Mouse (Mus musculus) heart, postnatal 25 days (tissue): ENCODE measurements around the gene Elovl3. TPM values are rescaled to one million over a fixed set of nuclear protein-coding genes. Genes with fewer than 3 reads are reported as not detected.

Experiments
- total RNA-seq, 2 experiments: library from RNA; stranded (reverse); gene quantifications; 2 replicates each; pipeline ENCODE4 v1.2.3; 2021

The Elovl3 gene
- total RNA-seq, 2 experiments from 2014 or later: 0.22 TPM; not detected in 1

Other genes starting within 250 kb of the Elovl3 start
- gene Armh3, start 133.4 kb upstream of the Elovl3 start, total RNA-seq: 10 to 100 TPM; 14.8 to 16.0 TPM
- 1 to 10 TPM; 6.2 to 7.0 TPM for gene Hps6, start 128.4 kb upstream of the Elovl3 start, total RNA-seq
- gene Pprc1, start 87.0 kb upstream of the Elovl3 start, total RNA-seq: 10 to 100 TPM; 14.0 to 14.9 TPM
- gene Ldb1, start 86.7 kb upstream of the Elovl3 start, total RNA-seq: 10 to 100 TPM; 40.3 to 44.7 TPM
- gene Nolc1, start 56.0 kb upstream of the Elovl3 start, total RNA-seq: 10 to 100 TPM; 14.9 to 16.6 TPM
- under 1 TPM; 0.42 to 0.61 TPM for gene Pitx3, start 16.4 kb downstream of the Elovl3 start, total RNA-seq
- gene Gbf1, start 20.6 kb downstream of the Elovl3 start, total RNA-seq: 10 to 100 TPM; 44.1 to 49.0 TPM
- 10 to 100 TPM; 17.2 to 18.8 TPM for gene Nfkb2, start 172.4 kb downstream of the Elovl3 start, total RNA-seq
- 1 to 10 TPM; 1.2 to 1.3 TPM for gene Psd, start 195.3 kb downstream of the Elovl3 start, total RNA-seq
- 1 to 10 TPM; 5.2 to 6.0 TPM for gene Fbxl15, start 196.3 kb downstream of the Elovl3 start, total RNA-seq
- gene Cuedc2, start 206.8 kb downstream of the Elovl3 start, total RNA-seq: 10 to 100 TPM; 80.9 to 87.7 TPM
- 1 to 10 TPM; 1.9 to 2.3 TPM for gene Mfsd13a, start 209.2 kb downstream of the Elovl3 start, total RNA-seq
- gene 2310034G01Rik, start 218.4 kb downstream of the Elovl3 start, total RNA-seq: under 1 TPM; 0.36 to 0.70 TPM